Mouse (Mus musculus) midbrain, embryonic 15.5 days (tissue): ENCODE data around the gene Ahdc1. TPM values are rescaled to one million over a fixed set of nuclear protein-coding genes. Genes with fewer than 3 reads are reported as not detected.
A peak's percentile ranks its signal among the peaks of the same experiment; 100 is the strongest.

Experiments
- ATAC-seq: fragments of 200-750 bp; cut with Nextera tagmentation; replicated peaks from 2 replicates; pipeline ENCODE4 v1.8.0; 2017; ENCODE audit warnings: moderate TSS enrichment
- H3K27ac ChIP-seq: fragments of 300-500 bp; sonication (generic); 2 replicates; pipeline ENCODE4 v1.5.1; 2015; ENCODE audit warnings: mild to moderate bottlenecking, inconsistent platforms
- H3K27me3 ChIP-seq: fragments of 300-500 bp; sonication (generic); replicated peaks from 2 replicates; pipeline ENCODE4 v1.6.1; 2015; ENCODE audit warnings: inconsistent platforms
- H3K36me3 ChIP-seq: fragments of 300-500 bp; sonication (generic); replicated peaks from 2 replicates; pipeline ENCODE4 v1.6.1; 2015; ENCODE audit warnings: inconsistent platforms
- H3K4me1 ChIP-seq: fragments of 300-500 bp; sonication (generic); 2 replicates; pipeline ENCODE4 v1.6.1; 2015; ENCODE audit warnings: inconsistent platforms
- H3K4me2 ChIP-seq: fragments of 300-500 bp; sonication (generic); 2 replicates; pipeline ENCODE4 v1.6.1; 2015; ENCODE audit warnings: inconsistent platforms, mild to moderate bottlenecking, moderate library complexity
- H3K4me3 ChIP-seq: fragments of 300-500 bp; sonication (generic); 2 replicates; pipeline ENCODE4 v1.5.1; 2015; ENCODE audit warnings: mild to moderate bottlenecking, inconsistent platforms
- H3K9ac ChIP-seq: fragments of 300-500 bp; sonication (generic); 2 replicates; pipeline ENCODE4 v1.6.1; 2015; ENCODE audit warnings: mild to moderate bottlenecking, inconsistent platforms
- H3K9me3 ChIP-seq: fragments of 300-500 bp; sonication (generic); 2 replicates; pipeline ENCODE4 v1.6.1; 2016; ENCODE audit warnings: inconsistent platforms
- WGBS: fragments of 180-500 bp; shearing (Covaris S2); methylation state at CpG from one replicate; pipeline ENCODE4 v1.1.7; 2015; ENCODE audit warnings: mixed read lengths; 5-methylcytosine and 5-hydroxymethylcytosine counted together
- polyA plus RNA-seq: library from polyadenylated mRNA; unstranded; fragments of >200 nt; fragmentation: Nextera tagmentation; extraction: Ambion mirVana; gene quantifications from 2 replicates; pipeline ENCODE4 v1.2.1, GENCODE M21; 2015

Ahdc1 gene
- polyA plus RNA-seq, 1 experiment from 2014 or later, result 14.4 TPM

GRCm38 (mm10) chr4:133046691-133047352 lies 35.8 kb downstream of the Ahdc1 start:
- Histone ChIP-seq H3K36me3 (no peaks in the 10 kb centered on the region), H3K9me3 (no peaks in the 10 kb centered on the region), H3K27me3 (no peaks in the 10 kb centered on the region), H3K4me3 (no peak overlapping the region), H3K4me1 (peaks cover 100% of the 10 kb centered on the region), H3K4me2 (peak overlapping the region; percentile 32), H3K9ac (0 out of 2 replicates have a peak overlapping the region, but pooled peaks have one; percentile 1), H3K27ac (peak overlapping the region; percentile 85)
- WGBS, result 23% methylated on average over 12 of the region's 12 CpGs
- ATAC-seq, result peak; percentile 5; the same call in 1 of the 2 replicates

GRCm38 (mm10) chr4:133047353-133048105 lies 36.5 kb downstream of the Ahdc1 start:
- ATAC-seq, result peak; percentile 24; the same call in 1 of the 2 replicates
- 7% methylated on average over 16 of the region's 16 CpGs for WGBS

GRCm38 (mm10) chr4:133049071-133049920 lies 38.2 kb downstream of the Ahdc1 start:
- Histone ChIP-seq H3K4me1 (peaks cover 89% of the 10 kb centered on the region), H3K27me3 (no peaks in the 10 kb centered on the region), H3K9me3 (no peaks in the 10 kb centered on the region), H3K36me3 (no peaks in the 10 kb centered on the region), H3K9ac (0 out of 2 replicates have a peak overlapping the region, but pooled peaks have one; percentile 9), H3K4me2 (no peak overlapping the region), H3K27ac (peak overlapping the region; percentile 85), H3K4me3 (no peak overlapping the region)
- no peak for ATAC-seq
- 52% methylated on average over 19 of the region's 19 CpGs for WGBS

More at GRCm38 (mm10) chr4:133047353-133048105, 36.5 kb downstream of the Ahdc1 start:
- Histone ChIP-seq H3K4me1 (peaks cover 100% of the 10 kb centered on the region), H3K4me3 (no peak overlapping the region), H3K27ac (peak overlapping the region; percentile 85), H3K4me2 (peak overlapping the region; percentile 32), H3K9ac (peak overlapping the region; percentile 13; the same call in 1 of the 2 replicates), H3K9me3 (no peaks in the 10 kb centered on the region), H3K27me3 (no peaks in the 10 kb centered on the region), H3K36me3 (no peaks in the 10 kb centered on the region)

- H3K9me3 ChIP-seq, result no peaks in the 10 kb centered on the region
- no peaks in the 10 kb centered on the region for H3K36me3 ChIP-seq
- no peak overlapping the region for H3K9ac ChIP-seq
- no peak for ATAC-seq
- H3K4me1 ChIP-seq, result peaks cover 80% of the 10 kb centered on the region
- no peak overlapping the region for H3K27ac ChIP-seq
- no peak overlapping the region for H3K4me2 ChIP-seq
- H3K4me3 ChIP-seq, result no peak overlapping the region
- WGBS, result 66% methylated on average over 9 of the region's 9 CpGs
- H3K27me3 ChIP-seq, result no peaks in the 10 kb centered on the region
These were observed 39.3 kb downstream of the Ahdc1 start for GRCm38 (mm10) chr4:133050196-133050836.

- H3K4me1 ChIP-seq, result peaks cover 79% of the 10 kb centered on the region
- ATAC-seq, result no peak
- no peaks in the 10 kb centered on the region for H3K36me3 ChIP-seq
- 86% methylated on average over 6 of the region's 6 CpGs for WGBS
- H3K27ac ChIP-seq, result peak overlapping the region; percentile 62; the same call in 1 of the 2 replicates
- no peak overlapping the region for H3K4me2 ChIP-seq
- H3K4me3 ChIP-seq, result no peak overlapping the region
- H3K27me3 ChIP-seq, result no peaks in the 10 kb centered on the region
- no peaks in the 10 kb centered on the region for H3K9me3 ChIP-seq
- no peak overlapping the region for H3K9ac ChIP-seq
These were observed 39.9 kb downstream of the Ahdc1 start for GRCm38 (mm10) chr4:133050837-133051549.

- 41% methylated on average over 14 of the region's 14 CpGs for WGBS
- H3K9ac ChIP-seq, result 0 out of 2 replicates have a peak overlapping the region, but pooled peaks have one; percentile 2
- H3K4me2 ChIP-seq, result 0 out of 2 replicates have a peak overlapping the region, but pooled peaks have one; percentile 14
These were observed 40.4 kb downstream of the Ahdc1 start for GRCm38 (mm10) chr4:133051550-133051865.

GRCm38 (mm10) chr4:133052029-133052745 lies 41.1 kb downstream of the Ahdc1 start:
- Histone ChIP-seq H3K27ac (peak overlapping the region; percentile 62), H3K4me3 (no peak overlapping the region), H3K9me3 (no peaks in the 10 kb centered on the region), H3K9ac (peak overlapping the region; percentile 2; the same call in 1 of the 2 replicates), H3K4me2 (no peak overlapping the region), H3K4me1 (peaks cover 72% of the 10 kb centered on the region), H3K27me3 (no peaks in the 10 kb centered on the region), H3K36me3 (no peaks in the 10 kb centered on the region)
- no peak for ATAC-seq
- WGBS, result 34% methylated on average over 6 of the region's 6 CpGs

More at GRCm38 (mm10) chr4:133051550-133051865, 40.4 kb downstream of the Ahdc1 start:
- Histone ChIP-seq H3K27ac (peak overlapping the region; percentile 62), H3K36me3 (no peaks in the 10 kb centered on the region), H3K4me1 (peaks cover 79% of the 10 kb centered on the region), H3K4me3 (no peak overlapping the region), H3K9me3 (no peaks in the 10 kb centered on the region), H3K27me3 (no peaks in the 10 kb centered on the region)
- no peak for ATAC-seq

GRCm38 (mm10) chr4:133052995-133053572 lies 42.0 kb downstream of the Ahdc1 start:
- H3K9ac ChIP-seq, result no peak overlapping the region
- no peak for ATAC-seq
- WGBS, result 82% methylated on average over 13 of the region's 13 CpGs

GRCm38 (mm10) chr4:133054530-133054929 lies 43.5 kb downstream of the Ahdc1 start:
- WGBS, result 87% methylated on average over 6 of the region's 6 CpGs
- no peak overlapping the region for H3K27ac ChIP-seq
- H3K27me3 ChIP-seq, result no peaks in the 10 kb centered on the region
- no peak for ATAC-seq
- no peak overlapping the region for H3K4me2 ChIP-seq
- H3K9ac ChIP-seq, result no peak overlapping the region
- H3K4me3 ChIP-seq, result no peak overlapping the region
- H3K4me1 ChIP-seq, result peaks cover 58% of the 10 kb centered on the region
- no peaks in the 10 kb centered on the region for H3K36me3 ChIP-seq
- H3K9me3 ChIP-seq, result no peaks in the 10 kb centered on the region

More at GRCm38 (mm10) chr4:133052995-133053572, 42.0 kb downstream of the Ahdc1 start:
- no peaks in the 10 kb centered on the region for H3K9me3 ChIP-seq
- H3K27me3 ChIP-seq, result no peaks in the 10 kb centered on the region
- H3K27ac ChIP-seq, result peak overlapping the region; percentile 62; the same call in 1 of the 2 replicates
- H3K4me2 ChIP-seq, result no peak overlapping the region
- peaks cover 71% of the 10 kb centered on the region for H3K4me1 ChIP-seq
- H3K36me3 ChIP-seq, result no peaks in the 10 kb centered on the region
- H3K4me3 ChIP-seq, result no peak overlapping the region

GRCm38 (mm10) chr4:133055163-133055951 lies 44.3 kb downstream of the Ahdc1 start:
- Histone ChIP-seq H3K27me3 (no peaks in the 10 kb centered on the region), H3K9me3 (no peaks in the 10 kb centered on the region), H3K9ac (no peak overlapping the region), H3K4me1 (peaks cover 50% of the 10 kb centered on the region), H3K4me3 (no peak overlapping the region), H3K4me2 (no peak overlapping the region), H3K27ac (no peak overlapping the region), H3K36me3 (no peaks in the 10 kb centered on the region)
- peak; percentile 3; the same call in 1 of the 2 replicates for ATAC-seq
- 81% methylated on average over 8 of the region's 8 CpGs for WGBS
